Mouse (Mus musculus) hindbrain, embryonic 10.5 days (tissue): ENCODE results near the gene Sgpp2. TPM values are rescaled to one million over a fixed set of nuclear protein-coding genes. Genes with fewer than 3 reads are reported as not detected.

Source experiments
- DNase-seq: peaks from one replicate; pipeline ENCODE4 v3.0.0-alpha.2; 2017; ENCODE audit warnings: low spot score
- H3K27ac ChIP-seq: fragments of 300-500 bp; sonication (generic); 2 replicates; pipeline ENCODE4 v1.5.1; 2016; ENCODE audit warnings: mild to moderate bottlenecking, moderate library complexity
- H3K27me3 ChIP-seq: fragments of 300-500 bp; sonication (generic); 2 replicates; pipeline ENCODE4 v1.6.1; 2016; ENCODE audit warnings: mild to moderate bottlenecking; ENCODE audit not compliant: poor library complexity, insufficient read depth, severe bottlenecking
- H3K36me3 ChIP-seq: fragments of 300-500 bp; sonication (generic); 2 replicates; pipeline ENCODE4 v1.6.1; 2016; ENCODE audit warnings: mild to moderate bottlenecking, moderate library complexity
- H3K4me1 ChIP-seq: fragments of 300-500 bp; sonication (generic); replicated peaks from 2 replicates; pipeline ENCODE4 v1.6.1; 2016; ENCODE audit warnings: mild to moderate bottlenecking
- H3K4me3 ChIP-seq: fragments of 300-500 bp; sonication (generic); 2 replicates; pipeline ENCODE4 v1.5.1; 2016; ENCODE audit warnings: mild to moderate bottlenecking, moderate library complexity
- H3K9me3 ChIP-seq: fragments of 300-500 bp; sonication (generic); 2 replicates; pipeline ENCODE4 v1.6.1; 2016; ENCODE audit warnings: mild to moderate bottlenecking, moderate library complexity
- WGBS: fragments of 180-500 bp; shearing (Covaris S2); methylation state at CpG from one replicate; pipeline ENCODE4 v1.1.7; 2016; 5-methylcytosine and 5-hydroxymethylcytosine counted together
- polyA plus RNA-seq: library from polyadenylated mRNA; unstranded; fragments of >200 nt; fragmentation: Nextera tagmentation; extraction: Ambion mirVana; gene quantifications from 2 replicates; pipeline ENCODE4 v1.2.1, GENCODE M21; 2016

Sgpp2 gene
- 1.8 and 3.2 TPM in 2 replicates for polyA plus RNA-seq

GRCm38 (mm10) chr1:78310021-78310752, at the start of gene Sgpp2:
TSS of gene Sgpp2 (plus strand) at chr1:78310345.
- WGBS: under 1% methylated on average over 68 of the region's 68 CpGs
- Histone ChIP-seq H3K36me3 (no peaks in the 10 kb centered on the region), H3K4me1 (peaks cover 29% of the 10 kb centered on the region), H3K4me3 (peak within 1 kb of the TSS; percentile 70), H3K9me3 (no peaks in the 10 kb centered on the region), H3K27ac (peak within 1 kb of the TSS; percentile 70), H3K27me3 (peaks cover 74% of the 10 kb centered on the region)
- DNase-seq: peak; percentile 30

GRCm38 (mm10) chr1:78267519-78267918, 42.6 kb upstream of the Sgpp2 start:
- Histone ChIP-seq H3K9me3 (peaks cover 3% of the 10 kb centered on the region; the same call in 1 of the 2 replicates), H3K4me1 (no peaks in the 10 kb centered on the region), H3K27me3 (no peaks in the 10 kb centered on the region), H3K27ac (no peak overlapping the region), H3K4me3 (no peak overlapping the region), H3K36me3 (no peaks in the 10 kb centered on the region)
- 66% methylated on average over 5 of the region's 5 CpGs for WGBS
- no peak for DNase-seq

- Histone ChIP-seq H3K4me1 (peaks cover 6% of the 10 kb centered on the region; the same call in 1 of the 2 replicates), H3K9me3 (no peaks in the 10 kb centered on the region), H3K27ac (no peak overlapping the region), H3K36me3 (no peaks in the 10 kb centered on the region), H3K4me3 (no peak overlapping the region), H3K27me3 (no peaks in the 10 kb centered on the region)
- 82% methylated on average over 3 of the region's 3 CpGs for WGBS
- no peak for DNase-seq
Observed at GRCm38 (mm10) chr1:78272915-78273314, 37.2 kb upstream of the Sgpp2 start.

- Histone ChIP-seq H3K4me1 (peaks cover 3% of the 10 kb centered on the region; the same call in 1 of the 2 replicates), H3K27me3 (no peaks in the 10 kb centered on the region), H3K36me3 (no peaks in the 10 kb centered on the region), H3K4me3 (no peak overlapping the region), H3K27ac (no peak overlapping the region), H3K9me3 (no peaks in the 10 kb centered on the region)
- DNase-seq: no peak
- WGBS: 26% methylated on average over 3 of the region's 3 CpGs
Observed at GRCm38 (mm10) chr1:78279128-78279527, 31.0 kb upstream of the Sgpp2 start.

GRCm38 (mm10) chr1:78292397-78292796, 17.7 kb upstream of the Sgpp2 start:
- no peaks in the 10 kb centered on the region for H3K4me1 ChIP-seq
- no peaks in the 10 kb centered on the region for H3K9me3 ChIP-seq
- no peaks in the 10 kb centered on the region for H3K27me3 ChIP-seq
- H3K36me3 ChIP-seq: no peaks in the 10 kb centered on the region
- WGBS: 87% methylated on average over 3 of the region's 3 CpGs
- H3K27ac ChIP-seq: no peak overlapping the region
- no peak overlapping the region for H3K4me3 ChIP-seq
- no peak for DNase-seq

- H3K27ac ChIP-seq: no peak overlapping the region
- WGBS: 83% methylated on average over 7 of the region's 7 CpGs
Observed at GRCm38 (mm10) chr1:78299670-78300225, 10.4 kb upstream of the Sgpp2 start.

GRCm38 (mm10) chr1:78308688-78309087, 1.5 kb upstream of the Sgpp2 start:
- 77% methylated on average over 1 of the region's 1 CpGs for WGBS
- Histone ChIP-seq H3K36me3 (no peaks in the 10 kb centered on the region), H3K4me3 (no peak overlapping the region), H3K27ac (no peak overlapping the region), H3K9me3 (no peaks in the 10 kb centered on the region), H3K4me1 (peaks cover 29% of the 10 kb centered on the region), H3K27me3 (peaks cover 75% of the 10 kb centered on the region)
- no peak for DNase-seq

More at GRCm38 (mm10) chr1:78299670-78300225, 10.4 kb upstream of the Sgpp2 start:
- no peaks in the 10 kb centered on the region for H3K9me3 ChIP-seq
- no peaks in the 10 kb centered on the region for H3K36me3 ChIP-seq
- no peak for DNase-seq
- no peak overlapping the region for H3K4me3 ChIP-seq
- peaks cover 7% of the 10 kb centered on the region; the same call in 1 of the 2 replicates for H3K27me3 ChIP-seq
- H3K4me1 ChIP-seq: no peaks in the 10 kb centered on the region

- H3K36me3 ChIP-seq: no peaks in the 10 kb centered on the region
- no peaks in the 10 kb centered on the region for H3K9me3 ChIP-seq
- peaks cover 29% of the 10 kb centered on the region for H3K4me1 ChIP-seq
- peak; percentile 14 for DNase-seq
- peaks cover 75% of the 10 kb centered on the region for H3K27me3 ChIP-seq
- WGBS: 7% methylated on average over 9 of the region's 9 CpGs
- H3K4me3 ChIP-seq: peak overlapping the region; percentile 70; the same call in 1 of the 2 replicates
- H3K27ac ChIP-seq: no peak overlapping the region
Observed at GRCm38 (mm10) chr1:78309280-78309679, 865 bp upstream of the Sgpp2 start.

GRCm38 (mm10) chr1:78310861-78311341, 756 bp downstream of the Sgpp2 start:
- Histone ChIP-seq H3K4me1 (peaks cover 29% of the 10 kb centered on the region), H3K4me3 (peak overlapping the region; percentile 70), H3K27me3 (peaks cover 67% of the 10 kb centered on the region), H3K36me3 (no peaks in the 10 kb centered on the region), H3K27ac (peak overlapping the region; percentile 70; the same call in 1 of the 2 replicates), H3K9me3 (no peaks in the 10 kb centered on the region)
- peak; percentile 65 for DNase-seq
- WGBS: under 1% methylated on average over 17 of the region's 17 CpGs

GRCm38 (mm10) chr1:78311482-78311881, 1.3 kb downstream of the Sgpp2 start:
- Histone ChIP-seq H3K9me3 (no peaks in the 10 kb centered on the region), H3K4me1 (peaks cover 29% of the 10 kb centered on the region), H3K27ac (no peak overlapping the region), H3K36me3 (no peaks in the 10 kb centered on the region), H3K4me3 (peak overlapping the region; percentile 70), H3K27me3 (peaks cover 64% of the 10 kb centered on the region)
- 0% methylated on average over 7 of the region's 7 CpGs for WGBS
- DNase-seq: no peak

- DNase-seq: no peak
- H3K4me3 ChIP-seq: no peak overlapping the region
- H3K9me3 ChIP-seq: no peaks in the 10 kb centered on the region
- WGBS: 84% methylated on average over 4 of the region's 4 CpGs
- H3K4me1 ChIP-seq: peaks cover 29% of the 10 kb centered on the region
- H3K36me3 ChIP-seq: no peaks in the 10 kb centered on the region
- H3K27me3 ChIP-seq: peaks cover 55% of the 10 kb centered on the region
- H3K27ac ChIP-seq: no peak overlapping the region
Observed at GRCm38 (mm10) chr1:78312917-78313316, 2.8 kb downstream of the Sgpp2 start.

- 87% methylated on average over 4 of the region's 4 CpGs for WGBS
- no peak for DNase-seq
- Histone ChIP-seq H3K27ac (no peak overlapping the region), H3K4me1 (peaks cover 28% of the 10 kb centered on the region), H3K36me3 (no peaks in the 10 kb centered on the region), H3K27me3 (peaks cover 50% of the 10 kb centered on the region), H3K9me3 (no peaks in the 10 kb centered on the region), H3K4me3 (no peak overlapping the region)
Observed at GRCm38 (mm10) chr1:78313961-78314360, 3.8 kb downstream of the Sgpp2 start.
